ENCODE assay signal across 8 mouse cellular contexts in the genomic region with DNA sequence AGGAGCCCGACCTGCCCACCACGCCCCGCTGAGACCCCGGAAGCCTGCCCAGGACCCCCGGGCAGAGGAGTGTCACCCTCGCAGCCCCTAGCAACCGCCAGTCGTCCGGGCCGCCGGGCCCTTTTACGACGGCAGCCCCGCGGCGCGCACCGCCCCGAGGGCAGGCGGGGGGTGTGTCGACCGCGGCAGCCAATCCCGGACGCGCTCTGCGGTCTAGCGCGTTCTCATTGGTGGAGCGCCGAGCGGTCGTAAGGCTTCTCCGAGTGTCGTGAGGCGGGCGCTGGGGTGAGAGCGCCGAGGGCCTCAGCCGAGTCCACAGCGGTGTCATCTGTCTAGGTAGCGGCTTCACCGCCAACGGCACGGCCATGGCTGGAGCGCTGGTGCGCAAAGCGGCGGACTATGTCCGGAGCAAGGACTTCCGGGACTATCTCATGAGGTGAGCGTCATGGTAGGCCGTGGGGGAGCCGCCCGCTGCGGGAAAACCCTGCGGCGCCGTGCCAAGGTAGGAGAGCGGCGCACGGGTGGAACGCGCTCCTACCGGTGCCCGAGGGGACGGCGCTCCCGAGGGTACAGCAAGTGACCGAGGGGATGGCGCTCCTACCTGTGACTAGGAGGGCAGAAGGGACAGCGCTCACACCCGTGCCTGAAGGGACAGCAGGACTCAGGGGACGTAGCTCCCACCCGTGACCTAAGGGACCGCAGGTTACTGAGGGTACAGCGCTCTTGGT. TPM values are rescaled to one million over a fixed set of nuclear protein-coding genes. Genes with fewer than 3 reads are reported as not detected.
DNase-seq lines count a peak whose midpoint lies in the region; ATAC-seq lines count a peak whose summit lies in the region.

No protein-coding gene starts in this region.

- H3K4me1 ChIP-seq in heart, embryonic 14.5 days (ENCODE audit: control insufficient read depth in 2 of 2, insufficient read depth in 2 of 2, low read length in 2 of 2) = peaks cover 9 to 13% of the 10 kb centered on the region in 2 experiments
- H3K4me1 ChIP-seq in liver, embryonic 13.5 days (replicated peaks) = peaks cover 29% of the 10 kb centered on the region
- H3K4me1 ChIP-seq in stomach, embryonic 16.5 days (ENCODE audit: control insufficient read depth, insufficient read depth, low read length) = peaks cover 4% of the 10 kb centered on the region

- H3K36me3 ChIP-seq in heart, embryonic 14.5 days (ENCODE audit: control insufficient read depth, insufficient read depth, low read length) = 0 out of 2 replicates have a peak, but pooled peaks cover 2% of the 10 kb centered on the region
- H3K36me3 ChIP-seq in liver, embryonic 13.5 days = no peaks in the 10 kb centered on the region
- no peaks in the 10 kb centered on the region for H3K36me3 ChIP-seq in stomach, embryonic 16.5 days (ENCODE audit: control insufficient read depth, insufficient read depth, low read length)

- under 1% methylated on average over 77 of the region's 77 CpGs for WGBS in heart, embryonic 14.5 days
- under 1% methylated on average over 77 of the region's 77 CpGs for WGBS in liver, embryonic 13.5 days (ENCODE audit: insufficient replicate concordance)
- under 1% methylated on average over 77 of the region's 77 CpGs for WGBS in stomach, embryonic 16.5 days

- H3K9me3 ChIP-seq in heart, embryonic 14.5 days (ENCODE audit: control insufficient read depth, low read length) = no peaks in the 10 kb centered on the region
- H3K9me3 ChIP-seq in liver, embryonic 13.5 days (replicated peaks) = no peaks in the 10 kb centered on the region
- H3K9me3 ChIP-seq in stomach, embryonic 16.5 days (replicated peaks; ENCODE audit: control insufficient read depth, low read length) = no peaks in the 10 kb centered on the region

- peak overlapping the region; percentile 97 for H3K4me2 ChIP-seq in heart, embryonic 14.5 days (ENCODE audit: low read length)
- peak overlapping the region; percentile 97 for H3K4me2 ChIP-seq in liver, embryonic 13.5 days
- peak overlapping the region; percentile 99 for H3K4me2 ChIP-seq in stomach, embryonic 16.5 days (ENCODE audit: low read depth, low read length)

- peak overlapping the region; percentile 97 to 100 for H3K27ac ChIP-seq in heart, embryonic 14.5 days (replicated peaks in 1 of 2; ENCODE audit: control insufficient read depth in 1 of 2, insufficient read depth in 1 of 2, low read depth in 2 of 2, low read length in 2 of 2)
- H3K27ac ChIP-seq in liver, embryonic 13.5 days = peak overlapping the region; percentile 89
- peak overlapping the region; percentile 98 for H3K27ac ChIP-seq in stomach, embryonic 16.5 days (ENCODE audit: low read length)

- ATAC-seq in erythroid progenitor cell, adult 5-6 weeks (replicated peaks; ENCODE audit: low FRiP score, poor library complexity, severe bottlenecking) = peak; percentile 92
- ATAC-seq in heart, embryonic 14.5 days (ENCODE audit: insufficient number of reproducible peaks, insufficient read depth, low FRiP score, low read depth) = peak; percentile 96
- ATAC-seq in liver, embryonic 13.5 days (ENCODE audit: low read depth) = peak; percentile 93
- ATAC-seq in stomach, embryonic 16.5 days (ENCODE audit: insufficient read depth, low FRiP score) = peak; percentile 98

- H3K27me3 ChIP-seq in heart, embryonic 14.5 days (ENCODE audit: control insufficient read depth, insufficient read depth, low read length) = no peaks in the 10 kb centered on the region
- H3K27me3 ChIP-seq in liver, embryonic 13.5 days = no peaks in the 10 kb centered on the region
- no peaks in the 10 kb centered on the region for H3K27me3 ChIP-seq in stomach, embryonic 16.5 days (ENCODE audit: control insufficient read depth, insufficient read depth, low read length)

- H3K4me3 ChIP-seq in heart, embryonic 14.5 days (ENCODE audit: control insufficient read depth in 1 of 2, insufficient read depth in 1 of 2, low read depth in 1 of 2, low read length in 2 of 2) = peak overlapping the region; percentile 86 to 87
- H3K4me3 ChIP-seq in liver, embryonic 13.5 days (replicated peaks) = peak overlapping the region; percentile 94
- H3K4me3 ChIP-seq in stomach, embryonic 16.5 days (replicated peaks; ENCODE audit: low read length) = peak overlapping the region; percentile 94

- DNase-seq in CD4-positive helper T cell, adult 2 months (ENCODE audit: low read depth, low spot score) = peak; percentile 98
- peak; percentile 87 for DNase-seq in brain, embryonic 18.5 days (ENCODE audit: low read depth, low spot score)
- DNase-seq in kidney, postnatal 14 days = peak; percentile 98
- DNase-seq in liver, embryonic 13.5 days = peak; percentile 94
- peak; percentile 94 for DNase-seq in neural tube, embryonic 10.5 days (ENCODE audit: extremely low spot score, low spot score)

- peak overlapping the region; percentile 91 for H3K9ac ChIP-seq in heart, embryonic 14.5 days (ENCODE audit: low read length)
- peak overlapping the region; percentile 89 for H3K9ac ChIP-seq in liver, embryonic 13.5 days
- peak overlapping the region; percentile 93 for H3K9ac ChIP-seq in stomach, embryonic 16.5 days (ENCODE audit: low read length)

RNA-seq across cellular contexts. Expression of gene Mpc1, which starts 1.0 kb away (rescaled TPM):
- total RNA-seq in erythroid progenitor cell, adult 5-6 weeks (2015; ENCODE audit: low replicate concordance) = 62.5 and 64.2 TPM in 2 replicates
- 29.8 and 39.3 TPM in 2 replicates for total RNA-seq in erythroid progenitor cell, adult 5-6 weeks (2017; ENCODE audit: low replicate concordance)
- 279 and 284 TPM in 2 replicates for polyA plus RNA-seq in heart, embryonic 14.5 days (2014; fragmentation: Nextera tagmentation; extraction: Ambion mirVana)
- 125 and 127 TPM in 2 replicates for polyA plus RNA-seq in liver, embryonic 13.5 days (2015; fragmentation: Nextera tagmentation; extraction: Ambion mirVana)
- 195 and 206 TPM in 2 replicates for polyA plus RNA-seq in stomach, embryonic 16.5 days (2015; fragmentation: Nextera tagmentation; extraction: Ambion mirVana)

RNA-seq across cellular contexts. Expression of gene Sft2d1, which starts 27.2 kb away (rescaled TPM):
- 39.4 and 82.9 TPM in 2 replicates for total RNA-seq in erythroid progenitor cell, adult 5-6 weeks (2015; ENCODE audit: low replicate concordance)
- total RNA-seq in erythroid progenitor cell, adult 5-6 weeks (2017; ENCODE audit: low replicate concordance) = 7.9 and 21.1 TPM in 2 replicates
- polyA plus RNA-seq in heart, embryonic 14.5 days (2014; fragmentation: Nextera tagmentation; extraction: Ambion mirVana) = 43.6 and 64.6 TPM in 2 replicates
- polyA plus RNA-seq in liver, embryonic 13.5 days (2015; fragmentation: Nextera tagmentation; extraction: Ambion mirVana) = 56.6 and 62.3 TPM in 2 replicates
- 73.3 and 74.8 TPM in 2 replicates for polyA plus RNA-seq in stomach, embryonic 16.5 days (2015; fragmentation: Nextera tagmentation; extraction: Ambion mirVana)

RNA-seq across cellular contexts. Expression of gene Ccr6, which starts 47.8 kb away (rescaled TPM):
- not detected in 2 replicates for total RNA-seq in erythroid progenitor cell, adult 5-6 weeks (2015; ENCODE audit: low replicate concordance)
- not detected in 2 replicates for total RNA-seq in erythroid progenitor cell, adult 5-6 weeks (2017; ENCODE audit: low replicate concordance)
- polyA plus RNA-seq in heart, embryonic 14.5 days (2014; fragmentation: Nextera tagmentation; extraction: Ambion mirVana) = not detected in 2 replicates
- 0.10 TPM in 1 of 2 replicates, not detected in the other for polyA plus RNA-seq in liver, embryonic 13.5 days (2015; fragmentation: Nextera tagmentation; extraction: Ambion mirVana)
- polyA plus RNA-seq in stomach, embryonic 16.5 days (2015; fragmentation: Nextera tagmentation; extraction: Ambion mirVana) = 0.26 and 0.61 TPM in 2 replicates

RNA-seq across cellular contexts. Expression of gene Prr18, which starts 53.6 kb away (rescaled TPM):
- total RNA-seq in erythroid progenitor cell, adult 5-6 weeks (2015; ENCODE audit: low replicate concordance) = not detected in 2 replicates
- 0.53 TPM in 1 of 2 replicates, not detected in the other for total RNA-seq in erythroid progenitor cell, adult 5-6 weeks (2017; ENCODE audit: low replicate concordance)
- 0.08 TPM in 1 of 2 replicates, not detected in the other for polyA plus RNA-seq in heart, embryonic 14.5 days (2014; fragmentation: Nextera tagmentation; extraction: Ambion mirVana)
- 0.05 and 0.09 TPM in 2 replicates for polyA plus RNA-seq in liver, embryonic 13.5 days (2015; fragmentation: Nextera tagmentation; extraction: Ambion mirVana)
- 0.15 and 0.31 TPM in 2 replicates for polyA plus RNA-seq in stomach, embryonic 16.5 days (2015; fragmentation: Nextera tagmentation; extraction: Ambion mirVana)

Comparison
In these comparisons a context has a peak if more than half of its experiments do, and no peak if none do; other contexts are left out.
1. Peak in every context shown above with its lines: DNase-seq, ATAC-seq, H3K4me3 ChIP-seq and H3K27ac ChIP-seq.